Mouse (Mus musculus) adrenal gland, adult 8-10 months (tissue): ENCODE data around the gene Osr1. TPM values are rescaled to one million over a fixed set of nuclear protein-coding genes. Genes with fewer than 3 reads are reported as not detected.

Experiments used
- DNase-seq: peaks from one replicate; pipeline ENCODE4 v3.0.0; 2022
- total RNA-seq, 4 experiments: library from RNA; stranded (reverse); gene quantifications; 2 replicates each; pipeline ENCODE4 v1.2.4; 2022

Osr1 gene
- total RNA-seq, 4 experiments from 2014 or later: 1.2 to 3.4 (median 2.3) TPM

DNA sequence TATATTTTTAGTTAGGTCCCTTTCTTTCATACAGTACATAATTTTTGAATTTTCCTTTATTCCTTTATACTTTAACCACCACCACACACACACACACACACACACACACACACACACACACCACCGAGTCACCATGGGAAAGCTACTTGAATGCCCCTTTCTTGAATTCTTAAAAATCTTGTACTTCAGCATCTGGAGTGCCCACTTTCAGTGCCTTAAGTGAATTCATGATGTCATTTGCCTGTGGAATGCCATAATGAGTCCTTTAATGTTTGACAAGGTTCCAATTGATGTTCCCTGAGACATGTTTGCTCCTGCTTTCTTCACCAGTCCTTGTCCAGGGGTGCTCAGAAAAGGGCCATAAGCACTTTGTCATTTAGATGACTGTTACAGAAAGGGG, 17.8 kb downstream of the Osr1 start:
- no peak for DNase-seq

DNA sequence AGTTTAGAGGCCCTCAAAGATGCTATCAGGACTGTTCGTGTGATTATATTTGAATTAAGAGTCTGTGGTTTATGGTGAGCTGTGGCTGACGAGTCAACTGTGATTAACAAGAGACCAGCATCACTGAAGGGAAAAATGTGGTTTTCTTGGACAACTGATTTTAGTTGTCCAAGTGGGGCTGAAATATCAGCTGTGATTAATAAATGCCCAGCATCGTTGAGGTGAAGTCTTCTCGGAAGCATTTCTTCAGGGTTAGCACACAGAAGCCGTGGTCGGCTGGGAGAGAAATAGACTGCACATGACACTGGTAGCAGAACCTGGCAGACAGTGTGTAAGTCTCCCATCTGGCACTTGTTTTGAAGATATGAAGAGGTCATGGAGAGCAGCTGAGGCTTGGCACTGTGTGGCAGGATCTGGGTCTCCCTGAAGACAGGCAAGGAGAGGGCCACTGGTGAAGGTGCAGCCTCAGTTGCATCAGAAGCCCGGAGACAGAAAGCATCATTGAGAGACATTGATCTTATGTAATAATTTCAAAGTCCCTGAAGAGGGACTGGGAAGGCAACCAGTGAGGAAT, 19.7 kb downstream of the Osr1 start:
- no peak for DNase-seq

DNA sequence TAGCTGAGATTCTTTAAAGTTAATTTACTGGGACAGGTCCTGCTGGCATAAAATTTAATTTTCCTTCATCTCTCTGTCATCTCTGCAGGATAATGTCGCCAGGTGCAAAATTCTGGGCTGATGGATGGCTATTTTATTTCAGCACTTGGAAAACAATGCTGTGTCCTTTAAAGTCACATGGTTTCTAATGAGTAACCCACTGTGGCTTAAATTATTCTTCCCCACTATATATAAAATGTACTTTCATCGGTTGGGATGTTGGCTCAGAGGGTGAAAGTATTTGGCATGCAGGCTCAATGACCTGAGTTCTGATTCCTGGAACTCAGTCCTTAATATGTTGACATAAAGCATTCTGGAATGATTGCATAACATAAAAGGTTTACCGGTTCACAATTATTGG, 21.2 kb downstream of the Osr1 start:
- DNase-seq: no peak

DNA sequence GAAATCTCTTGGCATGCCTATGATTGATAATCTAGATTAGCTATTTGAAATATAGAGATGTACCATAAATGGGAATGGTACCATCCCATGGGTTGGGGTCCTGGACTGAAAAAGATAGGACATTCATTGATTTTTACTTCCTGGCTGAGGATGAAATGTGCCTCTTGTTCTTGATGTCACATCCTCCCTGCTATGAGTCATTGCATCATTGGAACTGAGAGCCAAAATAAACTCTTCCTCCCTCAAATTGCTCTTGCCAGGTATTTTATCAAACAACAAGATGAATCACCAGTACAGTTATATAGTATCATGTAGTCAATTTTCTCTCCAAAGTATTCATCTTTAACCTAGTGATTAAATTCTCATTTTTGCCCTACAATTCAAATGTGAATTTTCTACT, 28.3 kb downstream of the Osr1 start:
- DNase-seq: no peak
